20 mouse cellular contexts compared by ENCODE assay signal in the genomic region with DNA sequence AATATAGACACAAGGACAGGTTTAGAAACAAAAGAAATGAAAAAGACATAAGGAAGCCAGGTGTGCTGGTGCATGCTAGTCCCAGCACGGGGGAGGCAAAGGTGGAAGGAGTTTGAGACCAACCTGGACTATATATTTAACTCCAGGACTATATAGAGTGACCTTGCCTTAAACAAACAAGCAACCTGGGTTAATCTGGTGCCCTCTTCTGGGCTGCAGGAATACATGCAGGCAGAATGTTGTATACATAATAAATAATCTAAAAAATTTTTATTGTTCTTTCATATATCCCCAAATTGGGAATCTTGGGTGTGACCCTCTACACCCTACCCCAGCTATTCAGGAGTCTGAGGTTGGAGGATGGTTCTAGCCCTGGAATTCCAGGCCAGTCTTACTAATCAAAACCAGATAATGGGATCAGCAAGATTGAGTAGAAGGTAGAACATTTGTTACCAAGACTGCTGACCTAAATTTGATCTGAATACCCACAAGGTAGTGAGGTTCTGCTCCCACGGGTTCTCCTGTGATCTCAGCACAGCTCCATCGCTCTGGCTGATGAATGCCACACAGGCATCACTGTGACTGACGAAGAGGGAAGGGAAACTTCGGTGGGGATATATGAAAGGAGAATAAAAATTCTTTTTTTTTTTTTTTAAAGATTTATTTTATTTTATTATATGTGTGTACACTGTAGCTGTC. TPM values are rescaled to one million over a fixed set of nuclear protein-coding genes. Genes with fewer than 3 reads are reported as not detected.
DNase-seq lines count a peak whose midpoint lies in the region; ATAC-seq and TF ChIP-seq lines count a peak whose summit lies in the region.
"Had no signal": no experiment of that assay in that cellular context is flagged by ENCODE, and none has a peak within 500 bp of the region (broad histone marks: within the 10 kb centered on the region; RNA-seq: fewer than 3 reads in every experiment).

No protein-coding gene starts in this region.

- H3K4me1 ChIP-seq in intestine, postnatal 0 days (replicated peaks; ENCODE audit: control insufficient read depth, insufficient read depth, low read length): no peaks in the 10 kb centered on the region
- H3K4me1 ChIP-seq in intestine, embryonic 16.5 days (ENCODE audit: control insufficient read depth, insufficient read depth, low read length): no peaks in the 10 kb centered on the region
- no peaks in the 10 kb centered on the region for H3K4me1 ChIP-seq in midbrain, postnatal 0 days (ENCODE audit: insufficient read depth, low read length)
- no peaks in the 10 kb centered on the region for H3K4me1 ChIP-seq in midbrain, embryonic 16.5 days (ENCODE audit: control insufficient read depth, insufficient read depth, low read length)
- no peaks in the 10 kb centered on the region for H3K4me1 ChIP-seq in stomach, postnatal 0 days (replicated peaks; ENCODE audit: control insufficient read depth, insufficient read depth)
- no peaks in the 10 kb centered on the region for H3K4me1 ChIP-seq in forebrain, embryonic 13.5 days
- H3K4me1 ChIP-seq: embryonic facial prominence, embryonic 13.5 days had no signal

- no peak for TF ChIP-seq EP300 in stomach, postnatal 0 days (optimal IDR thresholded peaks at IDR 0.05)

- no peaks in the 10 kb centered on the region for H3K9me3 ChIP-seq in intestine, postnatal 0 days (ENCODE audit: control insufficient read depth)
- no peaks in the 10 kb centered on the region for H3K9me3 ChIP-seq in intestine, embryonic 16.5 days (ENCODE audit: control insufficient read depth, low read length)
- H3K9me3 ChIP-seq in midbrain, postnatal 0 days (ENCODE audit: low read length): no peaks in the 10 kb centered on the region
- H3K9me3 ChIP-seq in midbrain, embryonic 16.5 days (replicated peaks; ENCODE audit: control insufficient read depth, low read length, poor library complexity, severe bottlenecking): no peaks in the 10 kb centered on the region
- H3K9me3 ChIP-seq in stomach, postnatal 0 days (ENCODE audit: control insufficient read depth, low read length): no peaks in the 10 kb centered on the region
- H3K9me3 ChIP-seq in forebrain, embryonic 13.5 days (replicated peaks): no peaks in the 10 kb centered on the region
- H3K9me3 ChIP-seq: embryonic facial prominence, embryonic 13.5 days; limb, embryonic 10.5 days had no signal

- H3K36me3 ChIP-seq in intestine, postnatal 0 days (ENCODE audit: control insufficient read depth, insufficient read depth): no peaks in the 10 kb centered on the region
- H3K36me3 ChIP-seq in intestine, embryonic 16.5 days (ENCODE audit: control insufficient read depth, insufficient read depth, low read length): no peaks in the 10 kb centered on the region
- H3K36me3 ChIP-seq in midbrain, postnatal 0 days (ENCODE audit: insufficient read depth, low read length): no peaks in the 10 kb centered on the region
- no peaks in the 10 kb centered on the region for H3K36me3 ChIP-seq in midbrain, embryonic 16.5 days (ENCODE audit: control insufficient read depth, insufficient read depth, low read length)
- no peaks in the 10 kb centered on the region for H3K36me3 ChIP-seq in stomach, postnatal 0 days (ENCODE audit: control insufficient read depth, insufficient read depth, low read length)
- H3K36me3 ChIP-seq in forebrain, embryonic 13.5 days (ENCODE audit: poor library complexity, severe bottlenecking): no peaks in the 10 kb centered on the region
- H3K36me3 ChIP-seq: embryonic facial prominence, embryonic 13.5 days; limb, embryonic 10.5 days had no signal

- WGBS in intestine, postnatal 0 days: 78% methylated on average over 5 of the region's 5 CpGs
- WGBS in intestine, embryonic 16.5 days: 73% methylated on average over 5 of the region's 5 CpGs
- WGBS in midbrain, postnatal 0 days: 78% methylated on average over 5 of the region's 5 CpGs
- WGBS in midbrain, embryonic 16.5 days: 69% methylated on average over 5 of the region's 5 CpGs
- WGBS in stomach, postnatal 0 days: 71% methylated on average over 5 of the region's 5 CpGs
- WGBS in forebrain, embryonic 13.5 days: 79% methylated on average over 5 of the region's 5 CpGs

- H3K9ac ChIP-seq in intestine, postnatal 0 days (ENCODE audit: low read depth, low read length): no peak overlapping the region
- no peak overlapping the region for H3K9ac ChIP-seq in intestine, embryonic 16.5 days (ENCODE audit: low read depth, low read length)
- H3K9ac ChIP-seq in midbrain, postnatal 0 days (replicated peaks; ENCODE audit: low read length, poor library complexity, severe bottlenecking): no peak overlapping the region
- no peak overlapping the region for H3K9ac ChIP-seq in midbrain, embryonic 16.5 days (ENCODE audit: low read depth, low read length)
- no peak overlapping the region for H3K9ac ChIP-seq in stomach, postnatal 0 days (ENCODE audit: low read length)
- no peak overlapping the region for H3K9ac ChIP-seq in forebrain, embryonic 13.5 days
- H3K9ac ChIP-seq: embryonic facial prominence, embryonic 13.5 days had no signal

- peak; percentile 53 for TF ChIP-seq CTCF in intestine, postnatal 0 days (IDR thresholded peaks at IDR 0.05; ENCODE audit: low read depth)
- peak; percentile 37 for TF ChIP-seq CTCF in midbrain, postnatal 0 days (IDR thresholded peaks at IDR 0.05)
- peak; percentile 57 for TF ChIP-seq CTCF in stomach, postnatal 0 days (IDR thresholded peaks at IDR 0.05; ENCODE audit: low read depth)

- no peak overlapping the region for H3K4me3 ChIP-seq in intestine, postnatal 0 days (ENCODE audit: low read depth, low read length)
- no peak overlapping the region for H3K4me3 ChIP-seq in intestine, embryonic 16.5 days (ENCODE audit: low read length)
- no peak overlapping the region for H3K4me3 ChIP-seq in midbrain, postnatal 0 days (ENCODE audit: low read depth, low read length)
- no peak overlapping the region for H3K4me3 ChIP-seq in midbrain, embryonic 16.5 days (ENCODE audit: low read depth, low read length)
- H3K4me3 ChIP-seq in stomach, postnatal 0 days (ENCODE audit: low read depth, low read length): no peak overlapping the region
- no peak overlapping the region for H3K4me3 ChIP-seq in forebrain, embryonic 13.5 days
- H3K4me3 ChIP-seq: embryonic facial prominence, embryonic 13.5 days; limb, embryonic 10.5 days had no signal

- ATAC-seq in intestine, postnatal 0 days: peak; percentile 17; the same call in 1 of the 2 replicates
- ATAC-seq in intestine, embryonic 16.5 days: no peak
- ATAC-seq in midbrain, postnatal 0 days (ENCODE audit: low FRiP score): no peak
- ATAC-seq in midbrain, embryonic 16.5 days: no peak
- ATAC-seq in stomach, postnatal 0 days (ENCODE audit: low FRiP score, low TSS enrichment): no peak
- ATAC-seq in forebrain, embryonic 13.5 days: no peak
- ATAC-seq: hindbrain, embryonic 16.5 days had no signal

- H3K27ac ChIP-seq in intestine, postnatal 0 days (ENCODE audit: low read depth, low read length): no peak overlapping the region
- H3K27ac ChIP-seq in intestine, embryonic 16.5 days (ENCODE audit: low read length): no peak overlapping the region
- H3K27ac ChIP-seq in midbrain, postnatal 0 days (ENCODE audit: low read depth, low read length): no peak overlapping the region
- no peak overlapping the region for H3K27ac ChIP-seq in midbrain, embryonic 16.5 days (ENCODE audit: low read length)
- H3K27ac ChIP-seq in stomach, postnatal 0 days (replicated peaks): no peak overlapping the region
- H3K27ac ChIP-seq in forebrain, embryonic 13.5 days: no peak overlapping the region
- H3K27ac ChIP-seq: embryonic facial prominence, embryonic 13.5 days; limb, embryonic 10.5 days had no signal

- no peak for DNase-seq in midbrain, postnatal 0 days (ENCODE audit: low spot score)
- peak; percentile 38 for DNase-seq in induced T-regulatory cell, adult 2 months (ENCODE audit: low read depth)
- DNase-seq in stomach, postnatal 0 days (ENCODE audit: low spot score): no peak
- DNase-seq in thymus, postnatal 4 days: no peak
- DNase-seq: gastrocnemius, postnatal 25 days had no signal

- H3K27me3 ChIP-seq in intestine, postnatal 0 days (replicated peaks; ENCODE audit: control insufficient read depth, insufficient read depth, low read length): no peaks in the 10 kb centered on the region
- no peaks in the 10 kb centered on the region for H3K27me3 ChIP-seq in intestine, embryonic 16.5 days (replicated peaks; ENCODE audit: control insufficient read depth, insufficient read depth, low read length)
- H3K27me3 ChIP-seq in midbrain, postnatal 0 days (ENCODE audit: insufficient read depth, low read length): no peaks in the 10 kb centered on the region
- no peaks in the 10 kb centered on the region for H3K27me3 ChIP-seq in midbrain, embryonic 16.5 days (ENCODE audit: control insufficient read depth, insufficient read depth, low read depth, low read length)
- H3K27me3 ChIP-seq in stomach, postnatal 0 days (ENCODE audit: control insufficient read depth, insufficient read depth, low read length): no peaks in the 10 kb centered on the region
- no peaks in the 10 kb centered on the region for H3K27me3 ChIP-seq in forebrain, embryonic 13.5 days
- H3K27me3 ChIP-seq: embryonic facial prominence, embryonic 13.5 days had no signal

- no peak overlapping the region for H3K4me2 ChIP-seq in intestine, postnatal 0 days (replicated peaks; ENCODE audit: low read depth)
- H3K4me2 ChIP-seq in intestine, embryonic 16.5 days (ENCODE audit: low read depth, low read length): no peak overlapping the region
- no peak overlapping the region for H3K4me2 ChIP-seq in midbrain, postnatal 0 days (ENCODE audit: low read depth, low read length, poor library complexity, severe bottlenecking)
- no peak overlapping the region for H3K4me2 ChIP-seq in midbrain, embryonic 16.5 days (ENCODE audit: low read length)
- H3K4me2 ChIP-seq in stomach, postnatal 0 days (replicated peaks; ENCODE audit: low read depth): no peak overlapping the region
- H3K4me2 ChIP-seq in forebrain, embryonic 13.5 days: no peak overlapping the region
- H3K4me2 ChIP-seq: embryonic facial prominence, embryonic 13.5 days; heart, embryonic 11.5 days had no signal

RNA-seq across cellular contexts. Expression of a gene that starts 6.4 kb away (rescaled TPM):
- 21.7 and 25.8 TPM in 2 replicates for polyA plus RNA-seq in intestine, postnatal 0 days (2015; fragmentation: Nextera tagmentation; extraction: Ambion mirVana)
- 42.7 and 49.8 TPM in 2 replicates for polyA plus RNA-seq in intestine, embryonic 16.5 days (2015; fragmentation: Nextera tagmentation; extraction: Ambion mirVana)
- total RNA-seq in midbrain, postnatal 0 days (2014; rRNA removed): 44.4 and 46.6 TPM in 2 replicates
- 48.0 and 56.0 TPM in 2 replicates for polyA plus RNA-seq in midbrain, postnatal 0 days (2015; fragmentation: Nextera tagmentation; extraction: Ambion mirVana)
- polyA plus RNA-seq in midbrain, embryonic 16.5 days (2015; fragmentation: Nextera tagmentation; extraction: Ambion mirVana): 50.1 and 56.9 TPM in 2 replicates
- polyA plus RNA-seq in stomach, postnatal 0 days (2015; fragmentation: Nextera tagmentation; extraction: Ambion mirVana): 28.6 and 28.9 TPM in 2 replicates
- 57.3 and 64.6 TPM in 2 replicates for polyA plus RNA-seq in forebrain, embryonic 13.5 days (2015; fragmentation: Nextera tagmentation; extraction: Ambion mirVana)

RNA-seq across cellular contexts. Expression of a gene that starts 12.0 kb away (rescaled TPM):
- 28.2 and 30.8 TPM in 2 replicates for polyA plus RNA-seq in intestine, postnatal 0 days (2015; fragmentation: Nextera tagmentation; extraction: Ambion mirVana)
- 70.8 and 73.3 TPM in 2 replicates for polyA plus RNA-seq in intestine, embryonic 16.5 days (2015; fragmentation: Nextera tagmentation; extraction: Ambion mirVana)
- total RNA-seq in midbrain, postnatal 0 days (2014; rRNA removed): 5.7 and 9.9 TPM in 2 replicates
- 16.9 and 21.4 TPM in 2 replicates for polyA plus RNA-seq in midbrain, postnatal 0 days (2015; fragmentation: Nextera tagmentation; extraction: Ambion mirVana)
- polyA plus RNA-seq in midbrain, embryonic 16.5 days (2015; fragmentation: Nextera tagmentation; extraction: Ambion mirVana): 6.1 and 9.5 TPM in 2 replicates
- 140 and 182 TPM in 2 replicates for polyA plus RNA-seq in stomach, postnatal 0 days (2015; fragmentation: Nextera tagmentation; extraction: Ambion mirVana)
- 2.1 and 2.5 TPM in 2 replicates for polyA plus RNA-seq in forebrain, embryonic 13.5 days (2015; fragmentation: Nextera tagmentation; extraction: Ambion mirVana)

RNA-seq across cellular contexts. Expression of a gene that starts 33.5 kb away (rescaled TPM):
- polyA plus RNA-seq in intestine, postnatal 0 days (2015; fragmentation: Nextera tagmentation; extraction: Ambion mirVana): 6.8 and 8.2 TPM in 2 replicates
- 7.5 and 7.6 TPM in 2 replicates for polyA plus RNA-seq in intestine, embryonic 16.5 days (2015; fragmentation: Nextera tagmentation; extraction: Ambion mirVana)
- total RNA-seq in midbrain, postnatal 0 days (2014; rRNA removed): 18.4 and 21.1 TPM in 2 replicates
- 17.5 and 18.8 TPM in 2 replicates for polyA plus RNA-seq in midbrain, postnatal 0 days (2015; fragmentation: Nextera tagmentation; extraction: Ambion mirVana)
- polyA plus RNA-seq in midbrain, embryonic 16.5 days (2015; fragmentation: Nextera tagmentation; extraction: Ambion mirVana): 7.6 and 8.5 TPM in 2 replicates
- polyA plus RNA-seq in stomach, postnatal 0 days (2015; fragmentation: Nextera tagmentation; extraction: Ambion mirVana): 10.9 and 12.4 TPM in 2 replicates
- polyA plus RNA-seq in forebrain, embryonic 13.5 days (2015; fragmentation: Nextera tagmentation; extraction: Ambion mirVana): 0.46 and 0.68 TPM in 2 replicates

RNA-seq across cellular contexts. Expression of a gene that starts 48.0 kb away (rescaled TPM):
- polyA plus RNA-seq in intestine, postnatal 0 days (2015; fragmentation: Nextera tagmentation; extraction: Ambion mirVana): 0.14 TPM in 1 of 2 replicates, not detected in the other
- polyA plus RNA-seq in intestine, embryonic 16.5 days (2015; fragmentation: Nextera tagmentation; extraction: Ambion mirVana): not detected in 2 replicates
- not detected in 2 replicates for total RNA-seq in midbrain, postnatal 0 days (2014; rRNA removed)
- not detected in 2 replicates for polyA plus RNA-seq in midbrain, postnatal 0 days (2015; fragmentation: Nextera tagmentation; extraction: Ambion mirVana)
- not detected in 2 replicates for polyA plus RNA-seq in midbrain, embryonic 16.5 days (2015; fragmentation: Nextera tagmentation; extraction: Ambion mirVana)
- 0.10 and 0.13 TPM in 2 replicates for polyA plus RNA-seq in stomach, postnatal 0 days (2015; fragmentation: Nextera tagmentation; extraction: Ambion mirVana)
- polyA plus RNA-seq in forebrain, embryonic 13.5 days (2015; fragmentation: Nextera tagmentation; extraction: Ambion mirVana): not detected in 2 replicates
- total RNA-seq: adrenal gland, postnatal 4 days; gastrocnemius, postnatal 25 days; heart, postnatal 25 days; layer of hippocampus, adult 18-20 months had no signal
- polyA plus RNA-seq: cortical plate, adult 2 months; embryonic facial prominence, embryonic 13.5 days; heart, embryonic 11.5 days; hindbrain, embryonic 16.5 days; kidney, embryonic 14.5 days; limb, embryonic 10.5 days; midbrain, embryonic 14.5 days; stomach, embryonic 16.5 days had no signal

RNA-seq across cellular contexts. Expression of a gene that starts 52.5 kb away (rescaled TPM):
- polyA plus RNA-seq in intestine, postnatal 0 days (2015; fragmentation: Nextera tagmentation; extraction: Ambion mirVana): 80.4 and 98.2 TPM in 2 replicates
- 111 and 112 TPM in 2 replicates for polyA plus RNA-seq in intestine, embryonic 16.5 days (2015; fragmentation: Nextera tagmentation; extraction: Ambion mirVana)
- total RNA-seq in midbrain, postnatal 0 days (2014; rRNA removed): 50.2 and 160 TPM in 2 replicates
- polyA plus RNA-seq in midbrain, postnatal 0 days (2015; fragmentation: Nextera tagmentation; extraction: Ambion mirVana): 143 and 146 TPM in 2 replicates
- polyA plus RNA-seq in midbrain, embryonic 16.5 days (2015; fragmentation: Nextera tagmentation; extraction: Ambion mirVana): 113 and 120 TPM in 2 replicates
- 92.3 and 93.4 TPM in 2 replicates for polyA plus RNA-seq in stomach, postnatal 0 days (2015; fragmentation: Nextera tagmentation; extraction: Ambion mirVana)
- polyA plus RNA-seq in forebrain, embryonic 13.5 days (2015; fragmentation: Nextera tagmentation; extraction: Ambion mirVana): 183 and 187 TPM in 2 replicates
